In genomic region chr16:92302506-92302905, GRCm38 (mm10) we compare ENCODE assay signal across 8 mouse cellular contexts. TPM values are rescaled to one million over a fixed set of nuclear protein-coding genes. Genes with fewer than 3 reads are reported as not detected.
DNase-seq lines count a peak whose midpoint lies in the region; ATAC-seq and TF ChIP-seq lines count a peak whose summit lies in the region.

No protein-coding gene starts in this region.

- WGBS in heart, embryonic 10.5 days = 27% methylated on average over 5 of the region's 5 CpGs
- 74% methylated on average over 5 of the region's 5 CpGs for WGBS in forebrain, embryonic 15.5 days
- WGBS in liver, embryonic 15.5 days (ENCODE audit: insufficient replicate concordance) = 60% methylated on average over 5 of the region's 5 CpGs

- H3K4me3 ChIP-seq in heart, embryonic 10.5 days = peak overlapping the region; percentile 78
- H3K4me3 ChIP-seq in E14TG2a.4 (replicated peaks; ENCODE audit: low read length) = peak overlapping the region; percentile 85; the same call in 1 of the 2 replicates
- peak overlapping the region; percentile 78; the same call in 1 of the 2 replicates for H3K4me3 ChIP-seq in forebrain, embryonic 15.5 days
- no peak overlapping the region for H3K4me3 ChIP-seq in liver, embryonic 15.5 days (replicated peaks)

- no peak for TF ChIP-seq CTCF in E14TG2a.4 (conservative IDR thresholded peaks at IDR 0.05; ENCODE audit: low read length)

- H3K9me3 ChIP-seq in heart, embryonic 10.5 days = no peaks in the 10 kb centered on the region
- H3K9me3 ChIP-seq in E14TG2a.4 (ENCODE audit: low read length) = no peaks in the 10 kb centered on the region
- H3K9me3 ChIP-seq in forebrain, embryonic 15.5 days = no peaks in the 10 kb centered on the region
- no peaks in the 10 kb centered on the region for H3K9me3 ChIP-seq in liver, embryonic 15.5 days (replicated peaks)

- no peak overlapping the region; the same call in 1 of the 2 replicates for H3K9ac ChIP-seq in forebrain, embryonic 15.5 days (replicated peaks)
- 0 out of 2 replicates have a peak overlapping the region, but pooled peaks have one; percentile 66 for H3K9ac ChIP-seq in liver, embryonic 15.5 days

- no peak for DNase-seq in heart, embryonic 10.5 days (ENCODE audit: low spot score)
- DNase-seq in heart, postnatal 14 days = no peak
- no peak for DNase-seq in testis, postnatal 10 days (ENCODE audit: low spot score)

- intact Hi-C loops in heart, postnatal 14 days (cut with DNase I) = loop anchor here (5.0 to 10.0 kb wide), 2 partner anchors 370 to 578 kb away; partner anchors contain the start of genes Cryzl1 and Itsn1

- peak overlapping the region; percentile 92 for H3K27ac ChIP-seq in heart, embryonic 10.5 days
- peak overlapping the region; percentile 85; the same call in 1 of the 2 replicates for H3K27ac ChIP-seq in forebrain, embryonic 15.5 days (replicated peaks)
- H3K27ac ChIP-seq in liver, embryonic 15.5 days (replicated peaks) = no peak overlapping the region

- H3K27me3 ChIP-seq in heart, embryonic 10.5 days (ENCODE audit: insufficient read depth, poor library complexity, severe bottlenecking) = no peaks in the 10 kb centered on the region
- H3K27me3 ChIP-seq in E14TG2a.4 (ENCODE audit: insufficient read depth, low read length) = no peaks in the 10 kb centered on the region
- no peaks in the 10 kb centered on the region for H3K27me3 ChIP-seq in forebrain, embryonic 15.5 days
- H3K27me3 ChIP-seq in liver, embryonic 15.5 days = no peaks in the 10 kb centered on the region

- ATAC-seq in forebrain, embryonic 15.5 days (replicated peaks) = no peak
- ATAC-seq in liver, embryonic 15.5 days (ENCODE audit: insufficient read depth) = no peak
- ATAC-seq in CD4-positive, CD25-positive, alpha-beta regulatory T cell, adult 4 months = no peak
- no peak for ATAC-seq in frontal cortex, adult (ENCODE audit: low TSS enrichment)

- H3K4me2 ChIP-seq in forebrain, embryonic 15.5 days (replicated peaks) = peak overlapping the region; percentile 78
- H3K4me2 ChIP-seq in liver, embryonic 15.5 days = peak overlapping the region; percentile 88

- H3K36me3 ChIP-seq in heart, embryonic 10.5 days = peaks cover 24% of the 10 kb centered on the region
- peaks cover 12% of the 10 kb centered on the region; the same call in 1 of the 2 replicates for H3K36me3 ChIP-seq in E14TG2a.4 (ENCODE audit: insufficient read depth, low read length)
- peaks cover 15% of the 10 kb centered on the region for H3K36me3 ChIP-seq in forebrain, embryonic 15.5 days
- H3K36me3 ChIP-seq in liver, embryonic 15.5 days (replicated peaks) = peaks cover 20% of the 10 kb centered on the region

- H3K4me1 ChIP-seq in heart, embryonic 10.5 days = peaks cover 20% of the 10 kb centered on the region
- peaks cover 42% of the 10 kb centered on the region for H3K4me1 ChIP-seq in E14TG2a.4 (replicated peaks; ENCODE audit: low read depth, low read length)
- peaks cover 22% of the 10 kb centered on the region for H3K4me1 ChIP-seq in forebrain, embryonic 15.5 days
- peaks cover 31% of the 10 kb centered on the region for H3K4me1 ChIP-seq in liver, embryonic 15.5 days (replicated peaks)

RNA-seq across cellular contexts. Expression of gene Smim11, which starts 1.4 kb away (rescaled TPM):
- 114 and 117 TPM in 2 replicates for polyA plus RNA-seq in heart, embryonic 10.5 days (2016; fragmentation: Nextera tagmentation; extraction: Ambion mirVana)
- total RNA-seq in heart, postnatal 14 days (2021) = 10 to 100 TPM; 54.2 to 57.5 TPM
- polyA plus RNA-seq in forebrain, embryonic 15.5 days (2015; fragmentation: Nextera tagmentation; extraction: Ambion mirVana) = 92.6 and 107 TPM in 2 replicates
- 36.4 and 42.4 TPM in 2 replicates for polyA plus RNA-seq in liver, embryonic 15.5 days (2015; fragmentation: Nextera tagmentation; extraction: Ambion mirVana)
- polyA plus RNA-seq in CD4-positive, CD25-positive, alpha-beta regulatory T cell, adult 4 months (2017; shearing (Covaris generic)) = 100 to 1,000 TPM; 134 to 149 TPM

RNA-seq across cellular contexts. Expression of gene Kcne2, which starts 10.3 kb away (rescaled TPM):
- polyA plus RNA-seq in heart, embryonic 10.5 days (2016; fragmentation: Nextera tagmentation; extraction: Ambion mirVana) = 0.95 and 2.0 TPM in 2 replicates
- total RNA-seq in heart, postnatal 14 days (2021) = not detected
- 11.5 and 23.2 TPM in 2 replicates for polyA plus RNA-seq in forebrain, embryonic 15.5 days (2015; fragmentation: Nextera tagmentation; extraction: Ambion mirVana)
- not detected in 2 replicates for polyA plus RNA-seq in liver, embryonic 15.5 days (2015; fragmentation: Nextera tagmentation; extraction: Ambion mirVana)
- not detected for polyA plus RNA-seq in CD4-positive, CD25-positive, alpha-beta regulatory T cell, adult 4 months (2017; shearing (Covaris generic))

RNA-seq across cellular contexts. Expression of gene Fam243, which starts 18.7 kb away (rescaled TPM):
- polyA plus RNA-seq in heart, embryonic 10.5 days (2016; fragmentation: Nextera tagmentation; extraction: Ambion mirVana) = 0.10 TPM in 1 of 2 replicates, not detected in the other
- total RNA-seq in heart, postnatal 14 days (2021) = 1 to 10 TPM; 1.2 to 1.4 TPM
- polyA plus RNA-seq in forebrain, embryonic 15.5 days (2015; fragmentation: Nextera tagmentation; extraction: Ambion mirVana) = 0.17 TPM in 1 of 2 replicates, not detected in the other
- polyA plus RNA-seq in liver, embryonic 15.5 days (2015; fragmentation: Nextera tagmentation; extraction: Ambion mirVana) = not detected in 2 replicates
- polyA plus RNA-seq in CD4-positive, CD25-positive, alpha-beta regulatory T cell, adult 4 months (2017; shearing (Covaris generic)) = not detected

RNA-seq across cellular contexts. Expression of gene Kcne1, which starts 56.8 kb away (rescaled TPM):
- polyA plus RNA-seq in heart, embryonic 10.5 days (2016; fragmentation: Nextera tagmentation; extraction: Ambion mirVana) = 21.3 and 54.9 TPM in 2 replicates
- 100 to 1,000 TPM; 171 to 231 TPM for total RNA-seq in heart, postnatal 14 days (2021)
- polyA plus RNA-seq in forebrain, embryonic 15.5 days (2015; fragmentation: Nextera tagmentation; extraction: Ambion mirVana) = 0.33 TPM in 1 of 2 replicates, not detected in the other
- not detected in 2 replicates for polyA plus RNA-seq in liver, embryonic 15.5 days (2015; fragmentation: Nextera tagmentation; extraction: Ambion mirVana)
- not detected for polyA plus RNA-seq in CD4-positive, CD25-positive, alpha-beta regulatory T cell, adult 4 months (2017; shearing (Covaris generic))
